Mouse (Mus musculus) thymus, adult 2 months (tissue): ENCODE results near the gene Arl15.

Experiments
- CTCF ChIP-seq: fragments of 200-500 bp; IDR thresholded peaks from 2 replicates; pipeline ENCODE4 v1.5.1; 2012; ENCODE audit warnings: mild to moderate bottlenecking, control low read depth, low read length, moderate library complexity, borderline replicate concordance; ENCODE audit not compliant: control insufficient read depth, poor library complexity, insufficient read depth; ENCODE audit errors: extremely low read depth
- POLR2A ChIP-seq: fragments of 200-500 bp; IDR thresholded peaks from 2 replicates; pipeline ENCODE4 v1.6.1; 2012; ENCODE audit warnings: mild to moderate bottlenecking, low read length, control low read depth, moderate library complexity; ENCODE audit not compliant: control insufficient read depth, poor library complexity, insufficient read depth; ENCODE audit errors: extremely low read depth

DNA sequence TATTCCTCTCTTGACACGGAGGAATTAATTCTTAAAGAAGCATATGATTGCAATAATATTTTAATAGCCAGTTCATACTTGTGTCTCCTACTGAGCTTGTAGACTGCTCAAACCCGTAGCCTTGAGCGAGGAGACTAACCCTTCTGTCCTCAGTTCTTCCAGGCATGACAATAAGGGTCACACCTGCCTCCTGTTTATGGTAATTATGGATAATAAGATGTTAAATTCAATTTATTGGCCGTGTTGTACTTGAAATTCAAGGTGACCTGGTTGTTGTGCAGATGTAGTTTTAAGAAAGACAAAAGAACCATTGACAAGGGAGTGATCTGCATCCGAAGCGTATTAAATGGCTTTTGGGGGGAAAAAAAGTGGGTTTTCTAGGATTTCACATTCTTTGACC lies 232.0 kb downstream of the Arl15 start:
- TF ChIP-seq CTCF (no peak), POLR2A (no peak)
